Comparison of ENCODE assay signal across 25 mouse cellular contexts in the genomic region with DNA sequence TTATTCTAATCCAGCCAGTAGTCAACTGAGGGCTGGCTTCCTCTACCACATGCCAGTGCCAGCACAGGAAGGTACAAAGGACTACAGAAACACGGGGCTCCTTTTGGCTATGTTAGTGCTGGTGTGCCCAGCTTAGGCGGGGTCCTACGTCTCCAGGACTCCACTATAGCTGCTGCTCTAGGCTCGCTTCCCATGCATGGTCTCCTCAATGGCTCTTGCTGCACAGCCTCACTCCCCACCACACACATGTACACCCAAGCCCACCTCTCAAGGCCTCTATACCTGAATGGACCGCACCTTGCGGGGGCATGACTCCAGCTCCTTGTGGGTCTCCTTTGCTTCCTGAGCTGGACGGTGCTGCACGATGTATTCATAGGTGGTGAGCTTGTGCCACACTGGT. TPM values are rescaled to one million over a fixed set of nuclear protein-coding genes. Genes with fewer than 3 reads are reported as not detected.
DNase-seq lines count a peak whose midpoint lies in the region; ATAC-seq and TF ChIP-seq lines count a peak whose summit lies in the region.
"Had no signal": no experiment of that assay in that cellular context is flagged by ENCODE, and none has a peak within 500 bp of the region (broad histone marks: within the 10 kb centered on the region; RNA-seq: fewer than 3 reads in every experiment).

No protein-coding gene starts in this region.

- H3K9me3 ChIP-seq in hindbrain, embryonic 10.5 days, result no peaks in the 10 kb centered on the region
- no peaks in the 10 kb centered on the region for H3K9me3 ChIP-seq in hindbrain, postnatal 0 days (ENCODE audit: low read length)
- H3K9me3 ChIP-seq in midbrain, embryonic 10.5 days (replicated peaks), result no peaks in the 10 kb centered on the region
- no peaks in the 10 kb centered on the region for H3K9me3 ChIP-seq in midbrain, postnatal 0 days (ENCODE audit: low read length)
- H3K9me3 ChIP-seq in limb, embryonic 10.5 days (replicated peaks), result no peaks in the 10 kb centered on the region
- H3K9me3 ChIP-seq: embryonic facial prominence, embryonic 12.5 days; embryonic facial prominence, embryonic 15.5 days; forebrain, embryonic 12.5 days; G1E; heart, embryonic 13.5 days had no signal

- no peak overlapping the region for H3K4me3 ChIP-seq in gastrocnemius, adult 2 months
- H3K4me3 ChIP-seq in hindbrain, embryonic 10.5 days, result no peak overlapping the region
- H3K4me3 ChIP-seq in hindbrain, postnatal 0 days (ENCODE audit: low read length), result no peak overlapping the region
- H3K4me3 ChIP-seq in midbrain, embryonic 10.5 days, result no peak overlapping the region
- no peak overlapping the region for H3K4me3 ChIP-seq in midbrain, postnatal 0 days (ENCODE audit: low read depth, low read length)
- no peak overlapping the region for H3K4me3 ChIP-seq in limb, embryonic 10.5 days
- H3K4me3 ChIP-seq: embryonic facial prominence, embryonic 12.5 days; embryonic facial prominence, embryonic 15.5 days; forebrain, embryonic 12.5 days; heart, embryonic 13.5 days had no signal

- ATAC-seq in hindbrain, postnatal 0 days, result no peak
- no peak for ATAC-seq in midbrain, postnatal 0 days (ENCODE audit: low FRiP score)
- ATAC-seq: forebrain, embryonic 16.5 days; intestine, postnatal 0 days; Patski had no signal

- intact Hi-C loops in gastrocnemius, adult 2 months (cut with DNase I), result loop anchor here (2.0 kb wide), 1 partner anchor 117 kb away; no protein-coding TSS in a partner anchor
- intact Hi-C loops in gastrocnemius, postnatal 14 days (cut with DNase I; ENCODE audit: low total_unique reads), result loop anchor here (5.0 kb wide), 2 partner anchors 38 to 113 kb away; no protein-coding TSS in a partner anchor

- WGBS in hindbrain, embryonic 10.5 days, result 89% methylated on average over 8 of the region's 8 CpGs
- WGBS in hindbrain, postnatal 0 days, result 81% methylated on average over 8 of the region's 8 CpGs
- 94% methylated on average over 8 of the region's 8 CpGs for WGBS in midbrain, embryonic 10.5 days
- 89% methylated on average over 8 of the region's 8 CpGs for WGBS in midbrain, postnatal 0 days
- WGBS in limb, embryonic 10.5 days, result 93% methylated on average over 8 of the region's 8 CpGs

- peaks cover 68% of the 10 kb centered on the region for H3K4me1 ChIP-seq in hindbrain, embryonic 10.5 days (replicated peaks)
- peaks cover 26% of the 10 kb centered on the region for H3K4me1 ChIP-seq in hindbrain, postnatal 0 days (ENCODE audit: insufficient read depth, low read length)
- peaks cover 66% of the 10 kb centered on the region for H3K4me1 ChIP-seq in midbrain, embryonic 10.5 days
- peaks cover 5% of the 10 kb centered on the region for H3K4me1 ChIP-seq in midbrain, postnatal 0 days (ENCODE audit: insufficient read depth, low read length)
- H3K4me1 ChIP-seq in limb, embryonic 10.5 days, result peaks cover 66% of the 10 kb centered on the region

- peaks cover 49% of the 10 kb centered on the region for H3K27me3 ChIP-seq in hindbrain, embryonic 10.5 days (ENCODE audit: insufficient read depth, poor library complexity, severe bottlenecking)
- H3K27me3 ChIP-seq in hindbrain, postnatal 0 days (ENCODE audit: insufficient read depth, low read length), result no peaks in the 10 kb centered on the region
- H3K27me3 ChIP-seq in midbrain, embryonic 10.5 days (ENCODE audit: low read depth, poor library complexity, severe bottlenecking), result peaks cover 67% of the 10 kb centered on the region
- H3K27me3 ChIP-seq in midbrain, postnatal 0 days (ENCODE audit: insufficient read depth, low read length), result no peaks in the 10 kb centered on the region
- peaks cover 49% of the 10 kb centered on the region for H3K27me3 ChIP-seq in limb, embryonic 10.5 days (ENCODE audit: low read depth, poor library complexity, severe bottlenecking)
- H3K27me3 ChIP-seq: CH12.LX, Patski had no signal

- TF ChIP-seq CTCF in gastrocnemius, adult 2 months (IDR thresholded peaks at IDR 0.05), result no peak
- no peak for TF ChIP-seq CTCF in hindbrain, postnatal 0 days (IDR thresholded peaks at IDR 0.05; ENCODE audit: low read depth)
- TF ChIP-seq CTCF in midbrain, postnatal 0 days (IDR thresholded peaks at IDR 0.05), result no peak

- H3K27ac ChIP-seq in gastrocnemius, adult 2 months, result peak overlapping the region; percentile 82
- H3K27ac ChIP-seq in hindbrain, embryonic 10.5 days, result peak overlapping the region; percentile 71
- no peak overlapping the region for H3K27ac ChIP-seq in hindbrain, postnatal 0 days
- peak overlapping the region; percentile 53 for H3K27ac ChIP-seq in midbrain, embryonic 10.5 days (replicated peaks)
- no peak overlapping the region for H3K27ac ChIP-seq in midbrain, postnatal 0 days (ENCODE audit: low read depth, low read length)
- H3K27ac ChIP-seq in limb, embryonic 10.5 days, result peak overlapping the region; percentile 21; the same call in 1 of the 2 replicates
- H3K27ac ChIP-seq: embryonic facial prominence, embryonic 12.5 days; heart, embryonic 13.5 days; hindbrain, embryonic 14.5 days had no signal

- no peak overlapping the region for H3K4me2 ChIP-seq in hindbrain, postnatal 0 days (ENCODE audit: low read depth, low read length)
- H3K4me2 ChIP-seq in midbrain, postnatal 0 days (ENCODE audit: low read depth, low read length, poor library complexity, severe bottlenecking), result no peak overlapping the region
- H3K4me2 ChIP-seq: embryonic facial prominence, embryonic 12.5 days; embryonic facial prominence, embryonic 15.5 days; forebrain, embryonic 12.5 days; heart, embryonic 13.5 days; hindbrain, embryonic 14.5 days had no signal

- H3K36me3 ChIP-seq in hindbrain, embryonic 10.5 days, result peaks cover 22% of the 10 kb centered on the region
- H3K36me3 ChIP-seq in hindbrain, postnatal 0 days (ENCODE audit: insufficient read depth, low read length), result peaks cover 10% of the 10 kb centered on the region; the same call in 1 of the 2 replicates
- peaks cover 24% of the 10 kb centered on the region for H3K36me3 ChIP-seq in midbrain, embryonic 10.5 days
- peaks cover 13% of the 10 kb centered on the region; the same call in 1 of the 2 replicates for H3K36me3 ChIP-seq in midbrain, postnatal 0 days (ENCODE audit: insufficient read depth, low read length)
- H3K36me3 ChIP-seq in limb, embryonic 10.5 days, result peaks cover 16% of the 10 kb centered on the region; the same call in 1 of the 2 replicates
- H3K36me3 ChIP-seq: G1E had no signal

- no peak overlapping the region for H3K9ac ChIP-seq in hindbrain, postnatal 0 days (replicated peaks; ENCODE audit: low read length)
- no peak overlapping the region for H3K9ac ChIP-seq in midbrain, postnatal 0 days (replicated peaks; ENCODE audit: low read length, poor library complexity, severe bottlenecking)
- H3K9ac ChIP-seq: embryonic facial prominence, embryonic 12.5 days; embryonic facial prominence, embryonic 15.5 days; forebrain, embryonic 12.5 days; hindbrain, embryonic 14.5 days had no signal

- DNase-seq in gastrocnemius, adult 2 months, result no peak
- DNase-seq in gastrocnemius, postnatal 14 days, result no peak
- DNase-seq in hindbrain, embryonic 10.5 days (ENCODE audit: low spot score), result no peak
- no peak for DNase-seq in hindbrain, postnatal 0 days (ENCODE audit: low spot score)
- DNase-seq in midbrain, embryonic 10.5 days (ENCODE audit: low spot score), result no peak
- DNase-seq in midbrain, postnatal 0 days (ENCODE audit: low spot score), result no peak
- DNase-seq in limb, embryonic 10.5 days (ENCODE audit: low spot score), result no peak
- no peak for DNase-seq in adrenal gland, postnatal 36 days
- DNase-seq: adrenal gland, postnatal 10 days; B cell, adult 2 months; cerebellum, adult 11 months; cerebellum, adult 2 months; cerebellum, adult 9-11 months; cerebellum, postnatal 25 days had no signal

RNA-seq across cellular contexts. Expression of a gene that starts 4.4 kb away (rescaled TPM):
- total RNA-seq in gastrocnemius, adult 2 months (2021), result 10 to 100 TPM; 52.8 to 53.4 TPM
- 100 to 1,000 TPM; 191 to 254 TPM for total RNA-seq in gastrocnemius, postnatal 14 days (2021)
- 131 and 243 TPM in 2 replicates for polyA plus RNA-seq in hindbrain, embryonic 10.5 days (2016; fragmentation: Nextera tagmentation; extraction: Ambion mirVana)
- 106 and 108 TPM in 2 replicates for total RNA-seq in hindbrain, postnatal 0 days (2014; rRNA removed)
- 197 and 201 TPM in 2 replicates for polyA plus RNA-seq in hindbrain, postnatal 0 days (2015; fragmentation: Nextera tagmentation; extraction: Ambion mirVana)
- polyA plus RNA-seq in midbrain, embryonic 10.5 days (2016; fragmentation: Nextera tagmentation; extraction: Ambion mirVana), result 94.4 and 100.0 TPM in 2 replicates
- total RNA-seq in midbrain, postnatal 0 days (2014; rRNA removed), result 75.0 and 82.8 TPM in 2 replicates
- 159 and 164 TPM in 2 replicates for polyA plus RNA-seq in midbrain, postnatal 0 days (2015; fragmentation: Nextera tagmentation; extraction: Ambion mirVana)
- 8.4 and 13.5 TPM in 2 replicates for polyA plus RNA-seq in limb, embryonic 10.5 days (2016; fragmentation: Nextera tagmentation; extraction: Ambion mirVana)
- 10 to 100 TPM; 23.6 to 36.2 TPM for total RNA-seq in adrenal gland, postnatal 36 days (2021)
- total RNA-seq: common myeloid progenitor, adult 5-6 weeks; G1E had no signal
- polyA plus RNA-seq: G1E had no signal

RNA-seq across cellular contexts. Expression of a gene that starts 21.0 kb away (rescaled TPM):
- total RNA-seq in gastrocnemius, adult 2 months (2021), result 10 to 100 TPM in 1 of 2 experiments, 1 to 10 TPM in 1; 9.6 to 11.2 TPM
- 10 to 100 TPM; 10.1 to 11.2 TPM for total RNA-seq in gastrocnemius, postnatal 14 days (2021)
- 23.3 and 29.2 TPM in 2 replicates for polyA plus RNA-seq in hindbrain, embryonic 10.5 days (2016; fragmentation: Nextera tagmentation; extraction: Ambion mirVana)
- total RNA-seq in hindbrain, postnatal 0 days (2014; rRNA removed), result 49.3 and 54.2 TPM in 2 replicates
- polyA plus RNA-seq in hindbrain, postnatal 0 days (2015; fragmentation: Nextera tagmentation; extraction: Ambion mirVana), result 31.3 and 34.7 TPM in 2 replicates
- 18.6 and 24.0 TPM in 2 replicates for polyA plus RNA-seq in midbrain, embryonic 10.5 days (2016; fragmentation: Nextera tagmentation; extraction: Ambion mirVana)
- total RNA-seq in midbrain, postnatal 0 days (2014; rRNA removed), result 32.9 and 47.2 TPM in 2 replicates
- 27.3 and 27.9 TPM in 2 replicates for polyA plus RNA-seq in midbrain, postnatal 0 days (2015; fragmentation: Nextera tagmentation; extraction: Ambion mirVana)
- polyA plus RNA-seq in limb, embryonic 10.5 days (2016; fragmentation: Nextera tagmentation; extraction: Ambion mirVana), result 18.9 and 25.3 TPM in 2 replicates
- 10 to 100 TPM; 16.0 to 17.7 TPM for total RNA-seq in adrenal gland, postnatal 36 days (2021)

RNA-seq across cellular contexts. Expression of a gene that starts 42.8 kb away (rescaled TPM):
- not detected for total RNA-seq in gastrocnemius, adult 2 months (2021)
- 1 to 10 TPM; 1.9 to 2.1 TPM for total RNA-seq in gastrocnemius, postnatal 14 days (2021)
- polyA plus RNA-seq in hindbrain, embryonic 10.5 days (2016; fragmentation: Nextera tagmentation; extraction: Ambion mirVana), result 24.1 and 36.7 TPM in 2 replicates
- total RNA-seq in hindbrain, postnatal 0 days (2014; rRNA removed), result 6.1 and 9.9 TPM in 2 replicates
- 6.3 and 7.4 TPM in 2 replicates for polyA plus RNA-seq in hindbrain, postnatal 0 days (2015; fragmentation: Nextera tagmentation; extraction: Ambion mirVana)
- polyA plus RNA-seq in midbrain, embryonic 10.5 days (2016; fragmentation: Nextera tagmentation; extraction: Ambion mirVana), result 28.8 and 30.2 TPM in 2 replicates
- total RNA-seq in midbrain, postnatal 0 days (2014; rRNA removed), result 0.57 and 0.88 TPM in 2 replicates
- 1.3 and 1.9 TPM in 2 replicates for polyA plus RNA-seq in midbrain, postnatal 0 days (2015; fragmentation: Nextera tagmentation; extraction: Ambion mirVana)
- polyA plus RNA-seq in limb, embryonic 10.5 days (2016; fragmentation: Nextera tagmentation; extraction: Ambion mirVana), result 78.2 and 83.2 TPM in 2 replicates
- under 1 TPM; 0.23 to 0.66 TPM for total RNA-seq in adrenal gland, postnatal 36 days (2021)
- total RNA-seq: CH12.LX; common myeloid progenitor, adult 5-6 weeks; G1E had no signal
- polyA plus RNA-seq: G1E had no signal

Comparison
In these comparisons a context has a peak if more than half of its experiments do, and no peak if none do; other contexts are left out.
1. H3K27ac ChIP-seq: peak in gastrocnemius, adult 2 months (single experiment), hindbrain, embryonic 10.5 days (single experiment), midbrain, embryonic 10.5 days (single experiment) and limb, embryonic 10.5 days (single experiment); none in hindbrain, postnatal 0 days (single experiment) and midbrain, postnatal 0 days (single experiment).